Mouse (Mus musculus) MEL (cell line): ENCODE measurements around the gene Cfap54. TPM values are rescaled to one million over a fixed set of nuclear protein-coding genes. Genes with fewer than 3 reads are reported as not detected.

Experiments
- DNase-seq: peaks from one replicate; pipeline ENCODE4 v3.0.0; 2011; ENCODE audit warnings: low read depth, low spot score
- H3K27ac ChIP-seq: 2 replicates; pipeline ENCODE4 v1.5.1; 2012; ENCODE audit warnings: low read depth, mild to moderate bottlenecking, control low read depth, low read length, moderate library complexity; ENCODE audit not compliant: control insufficient read depth
- H3K27me3 ChIP-seq, 2 experiments: fragments of 150-350 bp in 1 of 2; sonication (generic) in 1 of 2; 2 replicates each; pipeline ENCODE4 v1.6.1; 2012; ENCODE audit warnings: low read length in 2 of 2, mild to moderate bottlenecking in 2 of 2, improper control_type of control experiment in 1 of 2, moderate library complexity in 1 of 2; ENCODE audit not compliant: insufficient read depth in 2 of 2, control insufficient read depth in 1 of 2
- H3K36me3 ChIP-seq, 2 experiments: 2 replicates each; pipeline ENCODE4 v1.6.1; 2012 to 2014; ENCODE audit warnings: low read length in 2 of 2, improper control_type of control experiment in 1 of 2, inconsistent platforms in 1 of 2, mild to moderate bottlenecking in 1 of 2; ENCODE audit not compliant: insufficient read depth in 2 of 2, control insufficient read depth in 1 of 2
- H3K4me1 ChIP-seq, 2 experiments: fragments of 150-350 bp in 1 of 2; sonication (generic) in 1 of 2; 2 replicates each; pipeline ENCODE4 v1.6.1; 2012; ENCODE audit warnings: low read length in 2 of 2, improper control_type of control experiment in 1 of 2, mild to moderate bottlenecking in 1 of 2; ENCODE audit not compliant: insufficient read depth in 2 of 2, control insufficient read depth in 1 of 2
- H3K4me3 ChIP-seq, 2 experiments: fragments of 150-350 bp in 1 of 2; sonication (generic) in 1 of 2; 2 replicates each; pipeline ENCODE4 v1.5.1; 2012; ENCODE audit warnings: low read depth in 2 of 2, low read length in 2 of 2, mild to moderate bottlenecking in 2 of 2, moderate library complexity in 2 of 2, control low read depth in 1 of 2, improper control_type of control experiment in 1 of 2; ENCODE audit not compliant: control insufficient read depth in 1 of 2, insufficient read depth in 1 of 2
- H3K79me2 ChIP-seq: 2 replicates; pipeline ENCODE4 v1.6.1; 2012; ENCODE audit warnings: mild to moderate bottlenecking, low read length, moderate library complexity; ENCODE audit not compliant: control insufficient read depth, poor library complexity, insufficient read depth
- H3K9ac ChIP-seq: 2 replicates; pipeline ENCODE4 v1.6.1; 2012; ENCODE audit warnings: low read depth, mild to moderate bottlenecking, control low read depth, low read length, moderate library complexity; ENCODE audit not compliant: control insufficient read depth, poor library complexity, severe bottlenecking
- H3K9me3 ChIP-seq: fragments of 150-350 bp; sonication (generic); replicated peaks from 2 replicates; pipeline ENCODE4 v1.6.1; 2012; ENCODE audit warnings: mild to moderate bottlenecking, low read length, improper control_type of control experiment, moderate library complexity; ENCODE audit not compliant: insufficient read depth
- BHLHE40 ChIP-seq: IDR thresholded peaks from 2 replicates; pipeline ENCODE4 v1.6.1; 2012; ENCODE audit warnings: low read depth, mild to moderate bottlenecking, inconsistent platforms, low read length, improper control_type of control experiment, borderline replicate concordance
- CHD1 ChIP-seq: IDR thresholded peaks from 2 replicates; pipeline ENCODE4 v1.6.1; 2012; ENCODE audit warnings: low read depth, mild to moderate bottlenecking, inconsistent platforms, low read length, improper control_type of control experiment
- CHD2 ChIP-seq: IDR thresholded peaks from 2 replicates; pipeline ENCODE4 v1.6.1; 2011; ENCODE audit warnings: low read length, improper control_type of control experiment
- CTCF ChIP-seq, 3 experiments: IDR thresholded peaks in 2 of 3; conservative IDR thresholded peaks in 1 of 3; 2 replicates each; pipeline ENCODE4 v1.5.1; 2011 to 2012; ENCODE audit warnings: low read length in 3 of 3, low read depth in 2 of 3, mild to moderate bottlenecking in 2 of 3, improper control_type of control experiment in 1 of 3, inconsistent platforms in 1 of 3, mixed read lengths in 1 of 3, moderate library complexity in 1 of 3; ENCODE audit not compliant: control insufficient read depth in 1 of 3, insufficient read depth in 1 of 3, poor library complexity in 1 of 3, severe bottlenecking in 1 of 3
- E2F4 ChIP-seq: IDR thresholded peaks from 2 replicates; pipeline ENCODE4 v1.6.1; 2011; ENCODE audit warnings: low read depth, low read length, improper control_type of control experiment, borderline replicate concordance
- ELF1 ChIP-seq: IDR thresholded peaks from 2 replicates; pipeline ENCODE4 v1.6.1; 2014; ENCODE audit warnings: low read depth, mild to moderate bottlenecking, inconsistent platforms, low read length, improper control_type of control experiment, moderate library complexity
- EP300 ChIP-seq, 2 experiments: IDR thresholded peaks; 2 replicates each; pipeline ENCODE4 v1.6.1; 2011; ENCODE audit warnings: improper control_type of control experiment in 2 of 2, low read length in 2 of 2, low read depth in 1 of 2, mild to moderate bottlenecking in 1 of 2
- ETS1 ChIP-seq: IDR thresholded peaks from 2 replicates; pipeline ENCODE4 v1.6.1; 2012; ENCODE audit warnings: low read depth, mild to moderate bottlenecking, inconsistent platforms, low read length, improper control_type of control experiment, moderate library complexity
- GABPA ChIP-seq: IDR thresholded peaks from 2 replicates; pipeline ENCODE4 v1.6.1; 2012; ENCODE audit warnings: low read depth, mild to moderate bottlenecking, inconsistent platforms, low read length, improper control_type of control experiment, moderate library complexity
- GATA1 ChIP-seq: IDR thresholded peaks from 2 replicates; pipeline ENCODE4 v1.6.1; 2011; ENCODE audit warnings: low read depth, low read length, improper control_type of control experiment
- HCFC1 ChIP-seq: IDR thresholded peaks from 2 replicates; pipeline ENCODE4 v1.6.1; 2012; ENCODE audit warnings: low read depth, mild to moderate bottlenecking, inconsistent platforms, low read length, improper control_type of control experiment, moderate library complexity
- JUND ChIP-seq: IDR thresholded peaks from 2 replicates; pipeline ENCODE4 v1.6.1; 2011; ENCODE audit warnings: low read depth, mild to moderate bottlenecking, improper control_type of control experiment, low read length
- KAT2A ChIP-seq: conservative IDR thresholded peaks from 2 replicates; pipeline ENCODE4 v1.6.1; 2012; ENCODE audit warnings: low read depth, low read length, improper control_type of control experiment, inconsistent platforms
- MAFK ChIP-seq: IDR thresholded peaks from 2 replicates; pipeline ENCODE4 v1.6.1; 2011; ENCODE audit warnings: low read depth, mild to moderate bottlenecking, low read length, improper control_type of control experiment, borderline replicate concordance
- MAX ChIP-seq: IDR thresholded peaks from 2 replicates; pipeline ENCODE4 v1.6.1; 2011; ENCODE audit warnings: low read length, improper control_type of control experiment
- MAZ ChIP-seq: IDR thresholded peaks from 2 replicates; pipeline ENCODE4 v1.6.1; 2012; ENCODE audit warnings: low read depth, mild to moderate bottlenecking, inconsistent platforms, low read length, improper control_type of control experiment
- MEF2A ChIP-seq: IDR thresholded peaks from 2 replicates; pipeline ENCODE4 v1.6.1; 2014; ENCODE audit warnings: low read depth, mild to moderate bottlenecking, inconsistent platforms, low read length, improper control_type of control experiment; ENCODE audit not compliant: poor library complexity, insufficient replicate concordance, severe bottlenecking; ENCODE audit errors: extremely low read depth
- MXI1 ChIP-seq: IDR thresholded peaks from 2 replicates; pipeline ENCODE4 v1.6.1; 2011; ENCODE audit warnings: mild to moderate bottlenecking, low read depth, low read length, improper control_type of control experiment
- MYB ChIP-seq: IDR thresholded peaks from 2 replicates; pipeline ENCODE4 v1.6.1; 2011; ENCODE audit warnings: mild to moderate bottlenecking, low read depth, low read length, improper control_type of control experiment
- MYC ChIP-seq: IDR thresholded peaks from 2 replicates; pipeline ENCODE4 v1.6.1; 2011; ENCODE audit warnings: low read depth, mild to moderate bottlenecking, low read length, improper control_type of control experiment, moderate library complexity
- NELFE ChIP-seq: IDR thresholded peaks from 2 replicates; pipeline ENCODE4 v1.6.1; 2011; ENCODE audit warnings: low read depth, low read length, improper control_type of control experiment
- NRF1 ChIP-seq: IDR thresholded peaks from 2 replicates; pipeline ENCODE4 v1.6.1; 2014; ENCODE audit warnings: low read depth, mild to moderate bottlenecking, inconsistent platforms, low read length, improper control_type of control experiment, moderate library complexity; ENCODE audit not compliant: poor library complexity, insufficient read depth, severe bottlenecking
- POLR2A ChIP-seq, 2 experiments: IDR thresholded peaks; 2 replicates each; pipeline ENCODE4 v1.6.1; 2011 to 2012; ENCODE audit warnings: low read length in 2 of 2, mild to moderate bottlenecking in 2 of 2, control low read depth in 1 of 2, improper control_type of control experiment in 1 of 2, low read depth in 1 of 2, moderate library complexity in 1 of 2; ENCODE audit not compliant: control insufficient read depth in 1 of 2, insufficient read depth in 1 of 2, poor library complexity in 1 of 2
- POLR2AphosphoS2 ChIP-seq: IDR thresholded peaks from 2 replicates; pipeline ENCODE4 v1.6.1; 2011; ENCODE audit warnings: low read length, improper control_type of control experiment
- POLR2AphosphoS5 ChIP-seq: IDR thresholded peaks from 2 replicates; pipeline ENCODE4 v1.6.1; 2012; ENCODE audit warnings: low read depth, borderline replicate concordance, mild to moderate bottlenecking, inconsistent platforms, low read length, moderate library complexity, mixed read lengths
- RAD21 ChIP-seq: IDR thresholded peaks from 2 replicates; pipeline ENCODE4 v1.6.1; 2011; ENCODE audit warnings: mild to moderate bottlenecking, low read depth, low read length, improper control_type of control experiment
- RCOR1 ChIP-seq: IDR thresholded peaks from 2 replicates; pipeline ENCODE4 v1.6.1; 2012; ENCODE audit warnings: low read depth, mild to moderate bottlenecking, inconsistent platforms, low read length, improper control_type of control experiment
- SIN3A ChIP-seq: IDR thresholded peaks from 2 replicates; pipeline ENCODE4 v1.6.1; 2012; ENCODE audit warnings: low read length, improper control_type of control experiment, inconsistent platforms
- SMC3 ChIP-seq: IDR thresholded peaks from 2 replicates; pipeline ENCODE4 v1.6.1; 2011; ENCODE audit warnings: low read depth, low read length, improper control_type of control experiment
- TAL1 ChIP-seq: IDR thresholded peaks from 2 replicates; pipeline ENCODE4 v1.6.1; 2012; ENCODE audit warnings: mild to moderate bottlenecking, inconsistent platforms, low read length, moderate library complexity, mixed read lengths
- TBP ChIP-seq: IDR thresholded peaks from 2 replicates; pipeline ENCODE4 v1.8.0; 2011; ENCODE audit warnings: low read depth, low read length, improper control_type of control experiment
- UBTF ChIP-seq: IDR thresholded peaks from 2 replicates; pipeline ENCODE4 v1.6.1; 2012; ENCODE audit warnings: low read depth, mild to moderate bottlenecking, inconsistent platforms, low read length, improper control_type of control experiment, moderate library complexity, borderline replicate concordance; ENCODE audit not compliant: insufficient read depth
- USF1 ChIP-seq: IDR thresholded peaks from 2 replicates; pipeline ENCODE4 v1.6.1; 2014; ENCODE audit warnings: low read depth, mild to moderate bottlenecking, inconsistent platforms, low read length, improper control_type of control experiment, moderate library complexity
- USF2 ChIP-seq, 2 experiments: IDR thresholded peaks; 2 replicates each; pipeline ENCODE4 v1.6.1; 2011 to 2012; ENCODE audit warnings: improper control_type of control experiment in 2 of 2, low read length in 2 of 2, borderline replicate concordance in 1 of 2, inconsistent platforms in 1 of 2, low read depth in 1 of 2, mild to moderate bottlenecking in 1 of 2; ENCODE audit not compliant: insufficient read depth in 1 of 2
- ZC3H11A ChIP-seq: IDR thresholded peaks from 2 replicates; pipeline ENCODE4 v1.6.1; 2012; ENCODE audit warnings: low read depth, mild to moderate bottlenecking, inconsistent platforms, low read length, improper control_type of control experiment
- ZKSCAN1 ChIP-seq: IDR thresholded peaks from 2 replicates; pipeline ENCODE4 v1.6.1; 2012; ENCODE audit warnings: low read depth, mild to moderate bottlenecking, inconsistent platforms, low read length, improper control_type of control experiment, moderate library complexity
- ZMIZ1 ChIP-seq: IDR thresholded peaks from 2 replicates; pipeline ENCODE4 v1.6.1; 2012; ENCODE audit warnings: low read depth, mild to moderate bottlenecking, inconsistent platforms, low read length, improper control_type of control experiment, moderate library complexity
- ZNF384 ChIP-seq: IDR thresholded peaks from 2 replicates; pipeline ENCODE4 v1.6.1; 2012; ENCODE audit warnings: low read depth, mild to moderate bottlenecking, inconsistent platforms, low read length, improper control_type of control experiment
- polyA plus RNA-seq, 2 experiments: library from polyadenylated mRNA; stranded (reverse) in 1 of 2; unstranded in 1 of 2; fragments of >175 nt in 1 of 2; fragments of >200 nt in 1 of 2; gene quantifications; 2 replicates each; pipeline versions ENCODE4 v1.2.1 to v1.2.4; 2012; ENCODE audit warnings: low replicate concordance in 2 of 2, low read depth in 1 of 2; ENCODE audit not compliant: insufficient read length in 2 of 2, insufficient read depth in 1 of 2, missing spikeins in 1 of 2
- total RNA-seq: library from RNA; depleted of rRNA; stranded (reverse); fragments of 300-350 nt; gene quantifications from 2 replicates; pipeline ENCODE4 v1.2.3, GENCODE M21; 2012

Cfap54 gene
- total and polyA plus RNA-seq, 3 experiments, result 2.0 to 2.7 TPM; not detected in 1

- peak overlapping the region; percentile 82 for H3K27ac ChIP-seq
- H3K4me3 ChIP-seq, result peak overlapping the region; percentile 36 to 38; a peak in 3 of 4 replicates
- H3K79me2 ChIP-seq, result no peaks in the 10 kb centered on the region
- no peaks in the 10 kb centered on the region for H3K27me3 ChIP-seq
- peak overlapping the region; percentile 11 for H3K9ac ChIP-seq
- DNase-seq, result peak; percentile 56
- H3K4me1 ChIP-seq, result peaks cover 19 to 23% of the 10 kb centered on the region in 2 experiments
- peaks cover 0 to 18% of the 10 kb centered on the region in 2 experiments; a peak in 2 of 4 replicates for H3K36me3 ChIP-seq
- no peaks in the 10 kb centered on the region for H3K9me3 ChIP-seq
- TF ChIP-seq SIN3A (no peak; the same call in 1 of the 2 replicates), MAX (no peak), ELF1 (peak; percentile 82), ZKSCAN1 (no peak), MAFK (no peak), SMC3 (no peak), ZNF384 (no peak), USF2 (IDR thresholded peaks at IDR 0.05; ENCODE audit: borderline replicate concordance in 1 of 2, insufficient read depth in 1 of 2, low read depth in 1 of 2, low read length in 2 of 2) (no peak), CTCF (IDR thresholded peaks at IDR 0.05 in 2 of 3, conservative IDR thresholded peaks at IDR 0.05 in 1 of 3; ENCODE audit: control insufficient read depth in 1 of 3, insufficient read depth in 1 of 3, low read depth in 2 of 3, low read length in 3 of 3, poor library complexity in 1 of 3, severe bottlenecking in 1 of 3) (no peak), GATA1 (peak; percentile 66; the same call in 1 of the 2 replicates), NELFE (no peak), CHD2 (no peak), UBTF (no peak), ETS1 (peak; percentile 54), POLR2A (IDR thresholded peaks at IDR 0.05; ENCODE audit: control insufficient read depth in 1 of 2, insufficient read depth in 1 of 2, low read depth in 1 of 2, low read length in 2 of 2, poor library complexity in 1 of 2) (no peak), TBP (no peak), MYB (peak; percentile 67), E2F4 (no peak), BHLHE40 (no peak), MEF2A (no peak), POLR2AphosphoS5 (no peak), USF1 (no peak), HCFC1 (no peak), MXI1 (no peak), MYC (no peak), EP300 (IDR thresholded peaks at IDR 0.05; ENCODE audit: low read depth in 1 of 2, low read length in 2 of 2) (peak; percentile 45 to 79), RAD21 (no peak), NRF1 (no peak), TAL1 (no peak), GABPA (no peak), POLR2AphosphoS2 (no peak), RCOR1 (no peak; the same call in 1 of the 2 replicates), KAT2A (no peak), ZC3H11A (no peak), CHD1 (no peak), MAZ (no peak), ZMIZ1 (no peak), JUND (no peak)
Observed at GRCm38 (mm10) chr10:93077935-93078479, 3.4 kb downstream of the Cfap54 start.
